Mouse (Mus musculus) E14TG2a.4 (cell line): ENCODE measurements around the gene Tubb4a.

ENCODE experiments used
- CTCF ChIP-seq: conservative IDR thresholded peaks from 2 replicates; pipeline ENCODE4 v1.5.1; 2014; ENCODE audit warnings: low read length
- NANOG ChIP-seq: IDR thresholded peaks from 2 replicates; pipeline ENCODE4 v1.6.1; 2014; ENCODE audit warnings: borderline replicate concordance, low read length, mixed read lengths
- POU5F1 ChIP-seq: IDR thresholded peaks from 2 replicates; pipeline ENCODE4 v1.6.1; 2014; ENCODE audit warnings: low read length, borderline replicate concordance

GRCm38 (mm10) chr17:57030931-57031660, 56.5 kb downstream of the Tubb4a start, which contains the start of gene Khsrp:
- no peak for TF ChIP-seq CTCF
- TF ChIP-seq POU5F1 = no peak
- no peak for TF ChIP-seq NANOG
